Mouse (Mus musculus) liver, embryonic 13.5 days (tissue): ENCODE results near the gene Mylip. TPM values are rescaled to one million over a fixed set of nuclear protein-coding genes. Genes with fewer than 3 reads are reported as not detected.
A peak's percentile ranks its signal among the peaks of the same experiment; 100 is the strongest.

Experiments
- ATAC-seq: fragments of 200-750 bp; cut with Nextera tagmentation; 2 replicates; pipeline ENCODE4 v1.8.0; 2017; ENCODE audit warnings: low read depth, mild to moderate bottlenecking, moderate number of reproducible peaks, moderate library complexity
- DNase-seq: peaks from one replicate; pipeline ENCODE4 v3.0.0; 2022
- H3K27ac ChIP-seq: fragments of 300-500 bp; sonication (generic); 2 replicates; pipeline ENCODE4 v1.5.1; 2015; ENCODE audit warnings: moderate library complexity, mild to moderate bottlenecking, inconsistent platforms
- H3K27me3 ChIP-seq: fragments of 300-500 bp; sonication (generic); 2 replicates; pipeline ENCODE4 v1.6.1; 2015; ENCODE audit warnings: mild to moderate bottlenecking, inconsistent platforms
- H3K36me3 ChIP-seq: fragments of 300-500 bp; sonication (generic); 2 replicates; pipeline ENCODE4 v1.6.1; 2015; ENCODE audit warnings: mild to moderate bottlenecking, inconsistent platforms
- H3K4me1 ChIP-seq: fragments of 300-500 bp; sonication (generic); replicated peaks from 2 replicates; pipeline ENCODE4 v1.6.1; 2015; ENCODE audit warnings: inconsistent platforms
- H3K4me2 ChIP-seq: fragments of 300-500 bp; sonication (generic); 2 replicates; pipeline ENCODE4 v1.6.1; 2015; ENCODE audit warnings: inconsistent platforms, mild to moderate bottlenecking, moderate library complexity
- H3K4me3 ChIP-seq: fragments of 300-500 bp; sonication (generic); replicated peaks from 2 replicates; pipeline ENCODE4 v1.5.1; 2015; ENCODE audit warnings: mild to moderate bottlenecking, inconsistent platforms
- H3K9ac ChIP-seq: fragments of 300-500 bp; sonication (generic); 2 replicates; pipeline ENCODE4 v1.6.1; 2015; ENCODE audit warnings: mild to moderate bottlenecking, inconsistent platforms
- H3K9me3 ChIP-seq: fragments of 300-500 bp; sonication (generic); replicated peaks from 2 replicates; pipeline ENCODE4 v1.6.1; 2016; ENCODE audit warnings: inconsistent platforms
- WGBS: fragments of 180-500 bp; shearing (Covaris S2); methylation state at CpG from one replicate; pipeline ENCODE4 v1.1.7; 2015; ENCODE audit not compliant: insufficient replicate concordance; 5-methylcytosine and 5-hydroxymethylcytosine counted together
- polyA plus RNA-seq: library from polyadenylated mRNA; unstranded; fragments of >200 nt; fragmentation: Nextera tagmentation; extraction: Ambion mirVana; gene quantifications from 2 replicates; pipeline ENCODE4 v1.2.1, GENCODE M21; 2015

Gene Mylip
- polyA plus RNA-seq, 1 experiment from 2014 or later: 6.2 TPM

DNA sequence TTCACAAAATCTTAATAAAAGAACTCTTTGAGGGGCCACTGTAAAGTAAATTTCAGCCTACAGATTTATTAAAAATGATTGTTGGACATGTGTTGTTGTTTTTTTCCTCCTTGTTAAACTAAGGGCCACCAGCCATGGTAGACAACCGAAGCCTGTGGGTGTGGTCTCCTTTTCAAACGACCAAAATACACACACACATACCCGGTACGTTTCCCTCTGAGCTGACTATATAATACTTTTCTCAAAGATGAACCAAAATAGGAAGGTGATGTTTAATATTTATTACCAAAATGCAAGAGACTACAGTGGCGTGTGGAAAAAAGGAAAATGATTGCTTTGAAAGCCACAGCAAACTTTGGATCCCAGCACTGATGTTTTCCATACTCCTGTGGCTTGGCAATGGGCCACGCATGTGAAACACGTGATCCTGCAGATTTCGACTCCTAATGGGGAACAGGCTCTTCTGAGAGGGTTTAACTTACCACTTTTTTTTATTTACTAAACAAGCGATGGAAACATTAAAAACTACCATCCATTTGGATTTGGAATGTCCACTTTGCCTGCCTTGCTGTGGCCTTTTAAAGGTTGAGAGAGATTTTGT is 2.4 kb downstream of the Mylip start:
- Histone ChIP-seq H3K9me3 (no peaks in the 10 kb centered on the region), H3K4me2 (peak overlapping the region; percentile 91), H3K4me3 (peak overlapping the region; percentile 90), H3K27ac (peak overlapping the region; percentile 88), H3K27me3 (peaks cover 18% of the 10 kb centered on the region), H3K36me3 (peaks cover 49% of the 10 kb centered on the region), H3K4me1 (peaks cover 66% of the 10 kb centered on the region), H3K9ac (peak overlapping the region; percentile 95)
- no peak for DNase-seq
- WGBS: 40% methylated on average over 9 of the region's 9 CpGs
- ATAC-seq: no peak

DNA sequence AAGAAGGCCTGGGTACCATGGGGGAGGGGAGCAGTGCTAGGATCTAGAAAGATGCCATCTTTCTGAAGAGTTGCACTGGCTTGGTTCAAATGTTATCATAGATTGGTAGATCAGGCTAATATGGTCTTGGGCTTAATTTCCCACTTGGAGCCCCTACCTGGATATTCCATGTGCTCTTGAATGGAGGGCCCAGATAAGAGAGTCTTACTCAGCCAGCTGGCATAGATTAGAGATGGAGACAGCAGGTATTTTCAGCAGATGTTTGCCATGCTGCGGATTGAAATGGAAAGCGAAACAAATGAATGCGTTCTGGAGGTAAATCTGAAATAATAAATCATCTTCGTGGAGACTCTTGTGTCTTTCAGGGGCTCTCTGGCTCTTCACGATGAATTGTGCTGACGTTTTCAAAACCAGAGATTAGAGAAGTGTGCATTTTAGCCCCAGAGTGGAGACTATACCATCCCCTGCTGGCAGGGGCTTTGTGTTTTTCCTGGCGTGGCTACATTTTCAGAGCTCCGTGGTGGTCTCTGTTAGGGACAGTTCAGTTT is 4.8 kb downstream of the Mylip start:
- peaks cover 64% of the 10 kb centered on the region for H3K36me3 ChIP-seq
- DNase-seq (no peak), ATAC-seq (no peak)
- H3K27ac ChIP-seq: no peak overlapping the region
- H3K4me3 ChIP-seq: no peak overlapping the region
- peaks cover 67% of the 10 kb centered on the region for H3K4me1 ChIP-seq
- no peaks in the 10 kb centered on the region for H3K9me3 ChIP-seq
- peak overlapping the region; percentile 8; the same call in 1 of the 2 replicates for H3K9ac ChIP-seq
- no peak overlapping the region for H3K4me2 ChIP-seq
- WGBS: 79% methylated on average over 8 of the region's 8 CpGs
- H3K27me3 ChIP-seq: 0 out of 2 replicates have a peak, but pooled peaks cover 9% of the 10 kb centered on the region

DNA sequence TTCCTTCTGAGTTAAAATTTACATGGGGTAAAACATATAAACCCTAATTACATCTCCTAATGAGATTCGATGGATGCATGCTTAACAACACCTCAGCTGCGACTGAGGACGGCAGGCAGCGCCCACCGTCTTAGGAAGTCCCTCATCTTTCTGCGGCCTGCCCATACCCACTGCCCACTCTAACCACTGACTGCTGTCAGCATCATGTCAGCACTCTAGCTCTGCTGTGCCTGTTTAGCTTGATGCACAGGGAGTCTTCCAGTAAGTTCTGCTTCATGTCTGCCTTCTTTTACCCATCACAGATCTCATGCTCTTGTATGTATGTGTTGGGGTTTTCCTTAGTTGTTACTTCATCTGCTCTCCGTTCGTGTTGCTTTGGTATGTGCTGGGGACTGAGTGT is 7.2 kb downstream of the Mylip start:
- H3K9me3 ChIP-seq: no peaks in the 10 kb centered on the region
- ATAC-seq (no peak), DNase-seq (no peak)
- no peak overlapping the region for H3K9ac ChIP-seq
- no peak overlapping the region for H3K4me2 ChIP-seq
- H3K4me1 ChIP-seq: peaks cover 77% of the 10 kb centered on the region
- H3K36me3 ChIP-seq: peaks cover 64% of the 10 kb centered on the region
- H3K27me3 ChIP-seq: 0 out of 2 replicates have a peak, but pooled peaks cover 3% of the 10 kb centered on the region
- no peak overlapping the region for H3K4me3 ChIP-seq
- no peak overlapping the region for H3K27ac ChIP-seq
- WGBS: 88% methylated on average over 8 of the region's 8 CpGs

DNA sequence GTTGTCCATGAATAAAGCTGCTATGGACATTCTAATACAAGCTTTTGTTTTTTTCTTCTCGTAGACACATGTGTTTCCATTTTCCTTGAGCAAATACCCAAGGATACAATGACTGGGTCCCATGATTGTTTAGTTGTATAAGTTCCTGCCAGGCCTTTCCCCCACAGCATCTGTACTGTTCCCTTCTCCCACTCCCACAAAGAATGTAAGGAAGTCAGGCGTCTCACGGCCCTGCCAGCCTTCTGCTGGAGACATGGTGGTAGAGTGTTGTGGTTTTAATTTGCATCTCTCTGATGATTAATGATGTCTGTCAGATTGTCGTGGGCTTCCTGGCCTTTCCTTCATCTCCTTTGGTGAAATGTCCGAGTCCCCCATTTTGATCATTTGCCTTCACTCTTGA is 7.7 kb downstream of the Mylip start:
- DNase-seq: no peak
- no peak overlapping the region for H3K4me2 ChIP-seq
- H3K9me3 ChIP-seq: no peaks in the 10 kb centered on the region
- H3K9ac ChIP-seq: no peak overlapping the region
- H3K27ac ChIP-seq: no peak overlapping the region
- H3K4me1 ChIP-seq: peaks cover 77% of the 10 kb centered on the region
- no peak overlapping the region for H3K4me3 ChIP-seq
- peaks cover 61% of the 10 kb centered on the region for H3K36me3 ChIP-seq
- 62% methylated on average over 5 of the region's 5 CpGs for WGBS
- no peak for ATAC-seq
- H3K27me3 ChIP-seq: 0 out of 2 replicates have a peak, but pooled peaks cover 3% of the 10 kb centered on the region

DNA sequence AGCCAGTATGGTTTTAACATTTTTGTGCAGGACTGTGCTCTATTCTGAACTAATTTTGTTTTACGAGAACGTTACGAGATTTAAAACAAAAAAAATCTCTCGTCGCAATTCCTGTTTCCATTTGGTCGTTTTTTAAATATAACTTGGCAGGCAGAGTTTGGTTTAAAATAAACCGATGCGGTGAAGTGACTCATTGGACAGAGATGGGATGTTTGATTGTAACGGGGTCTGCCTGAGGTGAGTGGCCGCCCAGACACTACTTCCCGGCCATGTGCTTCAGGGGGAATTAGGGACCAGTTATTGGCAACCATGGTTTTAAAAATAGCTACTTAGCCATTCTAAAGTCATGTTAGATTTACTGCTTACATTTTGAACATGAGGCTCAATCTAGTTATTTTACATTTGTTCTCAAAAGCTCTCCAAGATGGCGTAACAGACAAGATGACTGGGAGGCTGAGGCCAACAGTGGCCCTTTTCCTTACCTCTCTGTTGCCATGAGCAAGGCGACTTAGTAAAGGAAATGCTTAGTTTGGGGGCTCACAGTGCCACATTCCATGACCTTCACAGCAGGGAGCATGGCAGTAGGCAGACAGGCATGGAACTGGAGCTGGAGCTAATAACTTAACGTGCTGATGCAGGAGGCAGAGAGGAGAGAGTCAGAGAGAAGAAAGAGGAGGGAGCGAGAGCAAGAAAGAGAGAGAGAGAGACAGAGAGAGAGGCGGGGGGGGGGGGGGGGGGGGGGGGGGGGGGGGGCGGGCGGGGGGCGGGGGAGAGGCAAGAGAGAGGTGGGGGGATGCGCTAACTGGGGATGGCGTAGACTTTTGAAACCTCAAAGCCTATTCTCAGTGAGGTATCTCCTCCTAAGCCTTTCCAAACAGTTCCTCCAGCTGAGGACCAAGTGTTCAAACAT is 8.6 kb downstream of the Mylip start:
- Histone ChIP-seq H3K4me1 (peaks cover 77% of the 10 kb centered on the region), H3K9ac (no peak overlapping the region)

DNA sequence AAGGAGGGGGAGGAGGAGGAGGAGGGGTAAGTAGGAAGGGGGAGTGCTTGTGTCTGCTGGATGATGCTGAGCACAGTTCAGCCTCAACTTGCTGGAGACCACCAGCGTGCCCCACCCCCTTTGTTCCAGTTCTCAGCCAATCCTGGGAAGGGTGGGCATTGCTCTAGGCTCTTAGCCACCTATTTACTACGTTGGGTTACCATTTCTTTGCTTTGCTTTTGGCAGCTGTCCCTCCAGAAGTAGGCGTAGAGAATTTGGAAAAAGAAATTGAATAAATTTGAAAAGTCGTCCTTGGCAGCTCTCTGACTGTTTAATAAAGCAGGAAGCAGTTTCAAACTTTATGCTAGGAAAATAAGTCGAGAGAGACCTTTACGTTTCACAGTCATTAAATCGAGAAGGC is 11.2 kb downstream of the Mylip start:
- 0 out of 2 replicates have a peak, but pooled peaks cover 3% of the 10 kb centered on the region for H3K27me3 ChIP-seq
- H3K27ac ChIP-seq: peak overlapping the region; percentile 26
- DNase-seq (no peak), ATAC-seq (no peak)
- H3K4me1 ChIP-seq: peaks cover 81% of the 10 kb centered on the region
- H3K36me3 ChIP-seq: peaks cover 50% of the 10 kb centered on the region
- 81% methylated on average over 7 of the region's 7 CpGs for WGBS
- no peak overlapping the region for H3K4me3 ChIP-seq
- H3K4me2 ChIP-seq: no peak overlapping the region
- no peaks in the 10 kb centered on the region for H3K9me3 ChIP-seq
- H3K9ac ChIP-seq: no peak overlapping the region

More for the DNA sequence above, 8.6 kb downstream of the Mylip start:
- peaks cover 57% of the 10 kb centered on the region for H3K36me3 ChIP-seq
- no peak overlapping the region for H3K27ac ChIP-seq
- no peak overlapping the region for H3K4me2 ChIP-seq
- no peak overlapping the region for H3K4me3 ChIP-seq
- ATAC-seq (no peak), DNase-seq (no peak)
- no peaks in the 10 kb centered on the region for H3K9me3 ChIP-seq
- WGBS: 86% methylated on average over 17 of the region's 21 CpGs
- 0 out of 2 replicates have a peak, but pooled peaks cover 3% of the 10 kb centered on the region for H3K27me3 ChIP-seq

DNA sequence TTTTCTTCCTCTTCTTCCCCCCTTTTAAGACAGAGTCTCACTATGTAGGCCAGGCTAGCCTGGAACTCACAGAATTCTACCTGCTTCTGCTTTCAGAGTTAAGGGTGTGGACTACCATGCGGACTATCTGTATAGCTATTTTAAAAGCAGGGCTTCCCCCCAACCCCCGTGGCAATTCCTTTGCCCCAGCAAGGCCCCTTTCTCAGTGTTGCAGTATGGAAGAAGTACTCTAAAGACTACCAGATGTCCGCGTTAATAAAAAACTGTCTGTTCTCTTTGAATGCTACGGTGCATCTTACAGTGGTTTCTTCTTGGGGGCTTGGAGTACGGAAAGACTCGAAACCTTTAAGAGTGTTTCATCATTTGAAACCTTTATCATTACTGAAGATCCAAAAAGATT is 12.3 kb downstream of the Mylip start:
- DNase-seq (no peak), ATAC-seq (no peak)
- peak overlapping the region; percentile 96 for H3K27ac ChIP-seq
- H3K4me1 ChIP-seq: peaks cover 85% of the 10 kb centered on the region
- peaks cover 50% of the 10 kb centered on the region for H3K36me3 ChIP-seq
- no peak overlapping the region for H3K4me2 ChIP-seq
- no peak overlapping the region for H3K9ac ChIP-seq
- H3K27me3 ChIP-seq: no peaks in the 10 kb centered on the region
- no peak overlapping the region for H3K4me3 ChIP-seq
- WGBS: 72% methylated on average over 7 of the region's 7 CpGs
- H3K9me3 ChIP-seq: no peaks in the 10 kb centered on the region

DNA sequence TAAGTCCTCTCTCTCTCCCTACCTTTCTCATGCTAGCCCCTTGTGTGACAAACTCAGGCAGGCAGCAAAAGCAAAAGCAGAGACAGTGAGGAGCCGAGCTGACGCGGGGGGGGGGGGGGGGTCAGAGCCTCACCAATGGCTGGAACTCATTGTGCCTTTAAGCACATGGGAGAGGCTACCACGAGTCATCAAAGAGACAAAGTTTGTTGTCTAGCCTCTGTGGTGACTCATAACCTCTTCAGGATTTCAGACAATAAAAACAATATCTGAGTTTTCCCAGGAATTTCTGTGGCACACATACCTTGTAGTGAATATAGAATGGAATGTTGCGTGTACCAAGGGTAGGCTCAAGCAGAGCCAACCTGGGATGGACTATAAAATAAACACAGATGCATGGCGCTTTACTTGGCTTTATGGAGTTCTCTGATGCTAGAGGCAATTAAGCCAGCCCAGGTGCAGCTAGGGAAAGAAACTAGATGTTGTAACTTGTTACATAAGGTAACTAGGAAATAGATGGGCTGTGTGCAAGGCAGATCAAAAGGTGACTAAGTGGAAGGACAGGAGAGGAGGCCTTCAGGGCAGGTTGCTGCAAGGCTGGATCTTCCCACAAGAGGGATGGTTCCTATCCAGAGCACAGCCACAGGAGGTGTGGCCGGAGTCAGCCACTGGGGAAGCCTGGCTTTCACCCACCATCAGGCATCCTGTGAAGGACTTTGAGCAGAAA is 12.9 kb downstream of the Mylip start:
- Histone ChIP-seq H3K9me3 (no peaks in the 10 kb centered on the region), H3K4me3 (no peak overlapping the region), H3K27ac (peak overlapping the region; percentile 96), H3K9ac (peak overlapping the region; percentile 59), H3K36me3 (peaks cover 50% of the 10 kb centered on the region), H3K27me3 (no peaks in the 10 kb centered on the region), H3K4me1 (peaks cover 85% of the 10 kb centered on the region), H3K4me2 (peak overlapping the region; percentile 69)
- ATAC-seq: no peak
- WGBS: 82% methylated on average over 7 of the region's 7 CpGs
- no peak for DNase-seq

DNA sequence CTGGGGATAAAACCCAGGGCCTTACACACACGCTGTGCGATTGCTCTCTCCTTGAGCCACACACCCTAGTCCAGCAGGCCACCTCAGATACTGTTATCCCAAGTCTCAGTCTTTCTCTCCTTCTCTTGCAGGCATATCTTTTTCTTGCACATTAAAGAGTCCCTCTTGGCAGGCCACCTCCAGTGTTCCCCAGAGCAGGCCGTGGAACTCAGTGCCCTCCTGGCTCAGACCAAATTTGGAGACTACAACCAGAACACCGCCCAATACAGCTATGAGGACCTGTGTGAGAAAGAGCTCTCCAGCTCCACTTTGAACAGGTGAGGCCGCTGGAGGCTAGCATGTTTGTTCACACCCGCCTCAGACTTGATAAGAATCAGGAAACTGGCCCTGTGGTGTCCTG is 14.7 kb downstream of the Mylip start:
- ATAC-seq: peak; percentile 92
- Histone ChIP-seq H3K9ac (peak overlapping the region; percentile 59), H3K36me3 (peaks cover 58% of the 10 kb centered on the region), H3K4me1 (peaks cover 81% of the 10 kb centered on the region), H3K4me2 (peak overlapping the region; percentile 69), H3K4me3 (peak overlapping the region; percentile 27), H3K27ac (peak overlapping the region; percentile 96), H3K9me3 (no peaks in the 10 kb centered on the region), H3K27me3 (no peaks in the 10 kb centered on the region)
- 22% methylated on average over 6 of the region's 6 CpGs for WGBS
- peak; percentile 80 for DNase-seq

DNA sequence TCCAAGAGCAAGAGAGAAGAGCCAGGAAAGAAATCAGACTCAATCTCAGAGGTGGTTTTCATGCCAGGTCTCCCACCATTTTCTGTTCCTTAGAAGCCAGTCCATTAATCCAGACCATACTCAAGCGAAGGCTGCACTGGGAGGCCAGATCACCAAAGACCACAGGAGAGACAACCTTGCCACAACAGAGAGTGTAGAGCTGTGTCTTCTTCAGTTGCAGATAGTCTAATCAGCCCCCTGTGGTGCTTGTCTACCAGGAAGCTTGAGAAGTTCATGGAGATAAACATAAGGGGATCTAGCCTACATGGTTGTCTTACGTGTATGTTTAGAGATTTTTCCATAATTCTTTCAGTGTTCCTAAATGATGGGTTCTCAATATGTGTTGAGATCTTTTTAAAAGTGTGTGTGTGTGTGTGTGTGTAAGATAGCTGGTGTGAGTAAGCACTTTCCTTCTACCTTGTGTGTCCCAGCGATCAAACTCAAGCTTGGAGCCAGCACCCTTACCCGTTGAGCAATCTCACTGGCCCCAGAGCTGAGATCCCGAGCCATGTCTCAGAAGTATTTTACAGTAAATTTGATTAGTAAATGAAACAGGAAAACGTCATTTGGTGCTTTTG is 15.8 kb downstream of the Mylip start:
- peak; percentile 56 for ATAC-seq
- Histone ChIP-seq H3K9me3 (no peaks in the 10 kb centered on the region), H3K4me3 (peak overlapping the region; percentile 27), H3K9ac (peak overlapping the region; percentile 59), H3K4me2 (peak overlapping the region; percentile 69), H3K4me1 (peaks cover 71% of the 10 kb centered on the region), H3K36me3 (peaks cover 65% of the 10 kb centered on the region), H3K27ac (peak overlapping the region; percentile 96), H3K27me3 (no peaks in the 10 kb centered on the region; the same call in 1 of the 2 replicates)
- 29% methylated on average over 6 of the region's 6 CpGs for WGBS
- peak; percentile 52 for DNase-seq
